Mouse (Mus musculus) liver, embryonic 16.5 days (tissue): ENCODE measurements around the gene Tmem30b. TPM values are rescaled to one million over a fixed set of nuclear protein-coding genes. Genes with fewer than 3 reads are reported as not detected.

ENCODE experiments used
- polyA plus RNA-seq: library from polyadenylated mRNA; unstranded; fragments of >200 nt; fragmentation: Nextera tagmentation; extraction: Ambion mirVana; gene quantifications from 2 replicates; pipeline ENCODE4 v1.2.1, GENCODE M21; 2015

Gene Tmem30b
- polyA plus RNA-seq, 1 experiment from 2014 or later = 14.4 TPM

Other genes with a start within 250 kb of the Tmem30b start
- gene Prkch, start 38.4 kb upstream of the Tmem30b start, polyA plus RNA-seq = 1.4 and 1.6 TPM in 2 replicates